Mouse (Mus musculus) liver, embryonic 14.5 days (tissue): Measurements from ENCODE around the gene Vmn1r223.
"Not testable (repeated sequence)": the region's sequence is repeated elsewhere in the genome, so short reads cannot be mapped to it uniquely, and the experiment has no call there.

ENCODE experiments used
- CTCF ChIP-seq: IDR thresholded peaks from 2 replicates; pipeline ENCODE4 v1.5.1; 2016; ENCODE audit warnings: antibody characterized with exemption, low read depth, control low read depth
- EP300 ChIP-seq: IDR thresholded peaks from 2 replicates; pipeline ENCODE4 v1.6.1; 2016; ENCODE audit warnings: antibody characterized with exemption, low read depth

- TF ChIP-seq EP300, CTCF: not testable (repeated sequence)
Observed at GRCm38 (mm10) chr13:23269127-23269526, 22.2 kb downstream of the Vmn1r223 start.
